Mouse (Mus musculus): Measurements from ENCODE around the gene Rpl7a. TPM values are rescaled to one million over a fixed set of nuclear protein-coding genes. Genes with fewer than 3 reads are reported as not detected.

The Rpl7a gene
- polyA plus RNA-seq, 1 experiment from 2014 or later = 683 TPM

DNA sequence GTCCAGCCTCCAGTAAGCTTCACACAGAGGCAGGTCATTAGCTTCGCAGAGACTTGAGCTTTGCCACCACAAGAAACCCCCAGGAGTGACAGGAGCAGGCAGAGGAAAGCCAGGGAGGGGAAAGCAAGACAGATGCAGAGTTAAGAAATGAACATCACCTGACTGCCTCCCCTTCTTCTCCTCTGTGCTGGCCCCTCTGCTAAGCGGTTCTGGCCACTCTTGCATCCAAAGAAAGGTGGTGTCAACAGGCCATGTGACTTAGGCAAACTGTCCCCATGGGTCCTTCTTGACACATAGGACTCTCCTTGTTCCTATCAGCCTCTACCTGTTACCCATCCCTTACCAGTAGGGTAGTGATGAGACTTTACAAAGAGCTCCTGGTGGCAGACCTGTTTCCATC is 4.6 kb upstream of the Rpl7a start:
- H3K4me1 ChIP-seq = peaks cover 49% of the 10 kb centered on the region
- no peaks in the 10 kb centered on the region for H3K9me3 ChIP-seq (replicated peaks)
- H3K27ac ChIP-seq (replicated peaks) = no peak overlapping the region
- DNase-seq (ENCODE audit: low spot score) = no peak
- no peak overlapping the region for H3K4me3 ChIP-seq
- 82% methylated on average over 2 of the region's 2 CpGs for WGBS
- H3K36me3 ChIP-seq = peaks cover 49% of the 10 kb centered on the region
- H3K27me3 ChIP-seq (ENCODE audit: low read depth, poor library complexity, severe bottlenecking) = no peaks in the 10 kb centered on the region

- 94% methylated on average over 3 of the region's 3 CpGs for WGBS
- DNase-seq (ENCODE audit: low spot score) = no peak
- Histone ChIP-seq H3K9me3 (replicated peaks) (no peaks in the 10 kb centered on the region), H3K4me1 (peaks cover 45% of the 10 kb centered on the region), H3K27me3 (ENCODE audit: low read depth, poor library complexity, severe bottlenecking) (no peaks in the 10 kb centered on the region), H3K4me3 (no peak overlapping the region), H3K27ac (replicated peaks) (no peak overlapping the region), H3K36me3 (peaks cover 53% of the 10 kb centered on the region)
Observed at GRCm38 (mm10) chr2:26906431-26906830, 4.1 kb upstream of the Rpl7a start.

DNA sequence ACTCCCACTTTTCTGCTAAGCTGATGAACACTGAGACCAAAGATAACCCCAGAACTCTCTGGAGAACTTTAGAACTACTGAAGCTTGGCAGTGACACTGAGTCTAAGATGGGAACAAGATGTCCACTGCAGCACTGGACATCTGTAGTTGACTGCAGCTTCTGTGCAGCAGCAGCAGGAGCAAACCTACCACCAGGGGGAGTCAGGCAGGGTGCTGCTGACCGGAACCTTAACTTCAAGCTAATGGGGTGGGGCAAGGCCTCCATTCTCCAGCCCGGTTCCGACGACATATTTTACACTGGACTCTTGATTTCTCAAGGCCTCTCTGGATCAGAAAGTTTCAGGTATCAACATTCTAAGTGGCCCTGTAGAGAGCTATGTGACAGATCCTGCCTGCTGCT is 3.5 kb upstream of the Rpl7a start:
- 71% methylated on average over 4 of the region's 4 CpGs for whole genome bisulfite sequencing
- Histone ChIP-seq H3K4me1 (peaks cover 45% of the 10 kb centered on the region), H3K27ac (replicated peaks) (no peak overlapping the region), H3K27me3 (ENCODE audit: low read depth, poor library complexity, severe bottlenecking) (no peaks in the 10 kb centered on the region), H3K36me3 (peaks cover 60% of the 10 kb centered on the region), H3K4me3 (no peak overlapping the region), H3K9me3 (replicated peaks) (no peaks in the 10 kb centered on the region)
- DNase-seq (ENCODE audit: low spot score) = peak; percentile 51

DNA sequence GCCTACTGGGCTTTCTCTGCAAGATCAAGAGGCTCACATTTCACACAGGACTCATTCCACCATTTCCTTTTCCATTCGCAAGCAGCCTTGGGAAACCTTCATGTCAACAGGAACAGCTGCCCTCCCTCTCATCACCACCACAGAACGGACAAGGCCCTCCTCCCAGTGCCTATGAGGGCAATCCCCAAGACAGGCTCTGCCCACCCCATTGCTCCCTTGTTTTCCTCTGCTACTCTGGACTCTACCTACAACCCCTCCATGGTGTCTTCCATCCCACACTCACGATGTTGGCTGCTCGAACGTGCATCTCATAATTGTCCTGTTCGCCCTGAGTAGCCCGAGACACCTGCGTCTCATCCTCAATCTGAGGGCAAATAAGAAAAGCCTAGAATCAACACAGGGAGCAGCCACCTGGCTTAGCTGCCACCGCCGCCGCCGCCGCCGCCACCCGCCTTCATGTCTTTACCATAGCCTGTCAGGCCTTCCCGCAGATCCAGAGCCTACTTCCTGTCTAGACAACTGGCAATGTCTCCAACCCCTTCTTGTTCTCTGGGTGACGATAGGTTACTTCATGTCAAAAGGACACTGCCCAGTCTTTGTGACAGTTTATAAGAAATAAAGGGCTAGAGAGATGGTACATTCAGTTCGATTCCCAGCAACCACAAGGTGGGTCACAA is 1.7 kb upstream of the Rpl7a start:
- peaks cover 41% of the 10 kb centered on the region for H3K4me1 ChIP-seq
- no peak overlapping the region; the same call in 1 of the 2 replicates for H3K27ac ChIP-seq (replicated peaks)
- peak overlapping the region; percentile 93 for H3K4me3 ChIP-seq
- WGBS = 91% methylated on average over 18 of the region's 18 CpGs
- no peaks in the 10 kb centered on the region for H3K27me3 ChIP-seq (ENCODE audit: low read depth, poor library complexity, severe bottlenecking)
- no peak for DNase-seq (ENCODE audit: low spot score)
- peaks cover 78% of the 10 kb centered on the region for H3K36me3 ChIP-seq
- H3K9me3 ChIP-seq (replicated peaks) = no peaks in the 10 kb centered on the region

GRCm38 (mm10) chr2:26909387-26909784 is 1.2 kb upstream of the Rpl7a start:
- Histone ChIP-seq H3K4me1 (peaks cover 39% of the 10 kb centered on the region), H3K27me3 (ENCODE audit: low read depth, poor library complexity, severe bottlenecking) (no peaks in the 10 kb centered on the region), H3K27ac (replicated peaks) (peak overlapping the region; percentile 98), H3K9me3 (replicated peaks) (no peaks in the 10 kb centered on the region), H3K36me3 (peaks cover 80% of the 10 kb centered on the region), H3K4me3 (peak overlapping the region; percentile 93)
- DNase-seq (ENCODE audit: low spot score) = no peak

DNA sequence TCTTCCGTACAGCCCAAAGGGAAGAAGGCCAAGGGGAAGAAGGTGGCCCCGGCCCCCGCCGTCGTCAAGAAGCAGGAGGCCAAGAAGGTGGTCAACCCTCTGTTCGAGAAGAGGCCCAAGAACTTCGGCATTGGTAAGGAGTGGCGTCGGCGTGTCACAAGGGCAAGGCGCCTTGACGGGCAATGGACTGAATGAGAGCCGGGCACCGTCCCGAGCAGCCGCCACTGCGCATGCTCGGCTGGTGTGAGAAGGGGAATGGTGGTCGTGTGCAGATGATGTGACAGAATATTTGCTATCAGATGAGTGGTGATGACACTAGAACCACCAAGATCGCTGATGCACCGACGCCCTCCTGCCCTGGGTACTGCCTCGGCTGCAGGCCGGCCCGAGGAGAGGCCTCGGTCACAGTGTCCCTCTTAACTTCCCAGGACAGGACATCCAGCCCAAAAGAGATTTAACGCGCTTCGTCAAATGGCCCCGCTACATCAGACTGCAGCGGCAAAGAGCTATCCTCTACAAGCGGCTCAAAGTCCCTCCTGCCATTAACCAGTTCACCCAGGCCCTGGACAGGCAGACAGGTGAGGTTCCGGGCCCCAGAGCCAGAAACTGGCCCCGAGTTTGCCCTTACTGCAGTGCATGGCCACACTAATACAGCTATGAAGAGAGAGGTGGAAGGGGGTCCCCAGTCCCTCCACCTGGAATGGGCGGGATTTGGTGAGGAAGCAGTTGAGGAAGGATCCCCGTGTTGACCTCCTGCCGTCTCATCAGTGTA is 616 bp downstream of the Rpl7a start:
- peaks cover 67% of the 10 kb centered on the region for H3K36me3 ChIP-seq
- peak overlapping the region; percentile 93 for H3K4me3 ChIP-seq
- under 1% methylated on average over 37 of the region's 37 CpGs for WGBS
- DNase-seq (ENCODE audit: low spot score) = no peak
- peaks cover 56% of the 10 kb centered on the region for H3K4me1 ChIP-seq
- peak overlapping the region; percentile 98 for H3K27ac ChIP-seq (replicated peaks)
- no peaks in the 10 kb centered on the region for H3K27me3 ChIP-seq (ENCODE audit: low read depth, poor library complexity, severe bottlenecking)
- H3K9me3 ChIP-seq (replicated peaks) = no peaks in the 10 kb centered on the region

- Histone ChIP-seq H3K4me3 (peak overlapping the region; percentile 93), H3K27me3 (ENCODE audit: low read depth, poor library complexity, severe bottlenecking) (no peaks in the 10 kb centered on the region), H3K36me3 (peaks cover 59% of the 10 kb centered on the region), H3K4me1 (peaks cover 63% of the 10 kb centered on the region), H3K27ac (replicated peaks) (no peak overlapping the region), H3K9me3 (replicated peaks) (no peaks in the 10 kb centered on the region)
- 78% methylated on average over 5 of the region's 5 CpGs for WGBS
- DNase-seq (ENCODE audit: low spot score) = no peak
Observed at GRCm38 (mm10) chr2:26912253-26912770, 1.7 kb downstream of the Rpl7a start.

DNA sequence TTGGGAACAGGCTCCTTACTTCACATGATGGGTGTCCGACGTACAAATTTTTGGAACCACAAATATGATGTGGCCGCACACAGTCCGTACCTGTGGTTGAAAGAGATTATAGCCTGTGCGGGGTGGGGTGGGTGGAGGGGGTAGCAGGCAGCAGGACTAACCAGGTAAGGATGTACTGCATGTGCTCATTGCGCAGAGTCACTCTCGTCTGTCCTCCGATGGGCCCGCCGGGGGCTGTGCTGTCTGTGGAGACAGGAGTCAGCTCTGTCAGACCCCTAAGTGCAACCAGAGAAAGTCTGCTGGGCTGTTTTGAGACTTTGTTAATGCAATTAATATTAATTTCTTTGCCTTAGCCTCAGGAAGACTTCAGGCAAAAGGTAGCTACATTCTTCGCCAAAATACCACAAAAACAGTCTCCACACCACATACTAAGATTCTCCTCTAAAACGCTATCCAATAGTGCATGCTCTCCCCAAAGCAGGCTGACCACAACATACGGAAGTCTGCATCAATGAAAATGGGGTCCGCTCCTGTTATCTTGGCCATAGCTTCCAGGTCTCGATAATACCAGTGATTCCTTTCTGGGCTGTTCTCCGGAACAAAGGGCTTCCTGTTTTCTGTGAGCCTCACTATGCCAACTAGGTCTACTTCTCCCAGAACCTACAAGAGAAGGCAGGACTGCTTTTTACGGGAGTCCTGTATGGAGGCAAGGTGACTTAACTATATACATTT is 3.0 kb downstream of the Rpl7a start:
- 87% methylated on average over 17 of the region's 17 CpGs for WGBS
- no peak for DNase-seq (ENCODE audit: low spot score)
- Histone ChIP-seq H3K36me3 (peaks cover 59% of the 10 kb centered on the region), H3K9me3 (replicated peaks) (no peaks in the 10 kb centered on the region), H3K4me1 (peaks cover 63% of the 10 kb centered on the region), H3K4me3 (peak overlapping the region; percentile 17; the same call in 1 of the 2 replicates), H3K27me3 (ENCODE audit: low read depth, poor library complexity, severe bottlenecking) (no peaks in the 10 kb centered on the region), H3K27ac (replicated peaks) (no peak overlapping the region)

GRCm38 (mm10) chr2:26914148-26914941 is 3.8 kb downstream of the Rpl7a start:
- Histone ChIP-seq H3K4me1 (peaks cover 56% of the 10 kb centered on the region), H3K36me3 (peaks cover 61% of the 10 kb centered on the region), H3K27me3 (ENCODE audit: low read depth, poor library complexity, severe bottlenecking) (no peaks in the 10 kb centered on the region), H3K4me3 (no peak overlapping the region), H3K9me3 (replicated peaks) (no peaks in the 10 kb centered on the region), H3K27ac (replicated peaks) (no peak overlapping the region)
- 69% methylated on average over 8 of the region's 8 CpGs for WGBS
- no peak for DNase-seq (ENCODE audit: low spot score)

DNA sequence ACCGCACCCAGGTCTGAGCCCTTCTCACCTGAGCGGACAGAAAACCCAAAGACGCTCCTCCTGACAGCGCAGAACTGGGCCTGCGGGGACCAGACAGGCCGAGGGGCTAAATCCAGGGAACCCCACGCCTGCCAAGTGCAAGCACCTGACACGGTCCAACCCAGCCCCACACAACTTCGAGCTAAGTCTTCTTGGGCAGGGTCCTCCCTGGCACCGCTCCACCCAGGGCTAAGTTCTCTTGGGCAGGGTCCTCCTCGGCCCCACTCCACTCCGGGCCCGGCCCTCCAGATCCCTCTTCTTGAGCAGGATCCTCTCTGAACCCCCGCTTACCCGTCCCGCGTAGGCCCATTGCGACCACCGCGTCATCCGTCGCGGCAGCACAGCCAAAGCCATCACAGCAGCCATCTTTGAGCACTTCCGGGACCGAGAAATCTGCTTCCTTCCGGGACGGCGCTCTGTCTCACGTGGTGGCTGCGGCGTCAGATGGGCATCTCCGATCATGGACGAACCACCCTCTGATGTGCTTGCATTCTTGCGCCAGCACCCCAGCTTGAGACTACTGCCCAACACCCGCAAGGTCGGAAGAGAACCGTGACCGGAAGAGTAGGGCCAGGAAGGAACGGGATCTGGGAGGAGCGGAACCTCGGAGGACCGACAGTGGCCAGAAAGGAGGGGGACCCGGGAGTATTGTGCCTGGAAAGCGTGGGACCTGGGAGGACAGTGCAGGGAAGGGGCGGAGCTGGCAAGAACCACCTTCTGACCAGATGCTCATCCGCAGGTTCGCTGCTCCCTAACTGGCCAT is 5.6 kb downstream of the Rpl7a start, which contains the start of the genes Surf2 and Surf1:
Gene Surf2 (plus strand): TSS at position 441 of the 802 bp plus-strand sequence.
Gene Surf1 (minus strand): TSS at position 604 of the 802 bp plus-strand sequence.
- Histone ChIP-seq H3K9me3 (replicated peaks) (no peaks in the 10 kb centered on the region), H3K36me3 (peaks cover 78% of the 10 kb centered on the region), H3K27me3 (ENCODE audit: low read depth, poor library complexity, severe bottlenecking) (no peaks in the 10 kb centered on the region), H3K27ac (replicated peaks) (peak within 1 kb of the TSS; percentile 88), H3K4me1 (peaks cover 50% of the 10 kb centered on the region), H3K4me3 (peak within 1 kb of the TSS; percentile 84)
- WGBS = 2% methylated on average over 47 of the region's 47 CpGs
- DNase-seq (ENCODE audit: low spot score) = peak; percentile 86

GRCm38 (mm10) chr2:26916738-26917137 is 6.2 kb downstream of the Rpl7a start:
- Histone ChIP-seq H3K36me3 (peaks cover 78% of the 10 kb centered on the region), H3K4me1 (peaks cover 46% of the 10 kb centered on the region)

More at GRCm38 (mm10) chr2:26916738-26917137, 6.2 kb downstream of the Rpl7a start:
- 4% methylated on average over 13 of the region's 13 CpGs for WGBS
- peak overlapping the region; percentile 88 for H3K27ac ChIP-seq (replicated peaks)
- no peaks in the 10 kb centered on the region for H3K27me3 ChIP-seq (ENCODE audit: low read depth, poor library complexity, severe bottlenecking)
- no peak for DNase-seq (ENCODE audit: low spot score)
- H3K4me3 ChIP-seq = peak overlapping the region; percentile 84
- no peaks in the 10 kb centered on the region for H3K9me3 ChIP-seq (replicated peaks)

Data from midbrain, embryonic 10.5 days (tissue).